Mouse (Mus musculus): ENCODE results near the gene Ppp1r15b.

Ppp1r15b gene

DNA sequence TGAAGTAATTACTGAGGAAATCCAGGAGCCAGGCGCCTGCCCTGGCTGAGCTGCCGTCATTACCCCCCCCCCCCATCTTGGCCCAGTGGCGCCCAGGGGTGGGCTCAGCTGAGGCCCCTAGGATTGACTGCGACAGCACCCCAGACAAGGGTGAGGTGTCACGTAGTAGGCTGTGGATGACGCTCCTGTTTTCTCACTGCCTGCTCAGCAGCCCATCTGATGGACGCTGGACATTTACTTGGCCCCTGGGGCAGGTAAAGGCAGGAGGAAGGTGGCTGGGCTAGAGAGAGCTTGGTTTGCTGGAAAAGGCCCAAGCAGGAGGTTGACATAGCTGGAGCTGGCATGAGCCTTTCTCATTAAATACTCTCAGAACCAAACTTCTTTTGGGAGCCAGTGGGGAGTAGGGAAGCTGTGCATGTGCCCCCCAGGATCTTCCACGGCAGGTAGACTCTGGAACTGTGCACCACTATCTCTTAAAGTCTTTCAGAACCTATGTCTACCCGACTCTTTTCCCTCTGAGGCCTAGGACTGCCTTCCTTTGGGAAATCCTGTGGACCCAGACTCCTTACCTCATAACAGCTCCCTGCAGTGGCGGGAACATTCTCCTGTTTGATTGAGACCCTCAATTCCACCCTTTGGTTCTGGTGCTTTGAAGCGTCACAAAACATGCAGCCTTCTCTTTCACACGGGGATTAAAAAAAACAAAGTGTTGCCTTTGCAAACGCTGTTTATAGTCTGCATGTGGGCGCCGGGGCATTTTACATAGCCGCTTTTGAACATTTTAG is 52.4 kb downstream of the Ppp1r15b start:
- in situ Hi-C loops (cut with MboI, MseI): loop anchor here in 1 of 2 experiments (5.0 kb wide), 1 partner anchor 134 kb away; no protein-coding TSS in a partner anchor

DNA sequence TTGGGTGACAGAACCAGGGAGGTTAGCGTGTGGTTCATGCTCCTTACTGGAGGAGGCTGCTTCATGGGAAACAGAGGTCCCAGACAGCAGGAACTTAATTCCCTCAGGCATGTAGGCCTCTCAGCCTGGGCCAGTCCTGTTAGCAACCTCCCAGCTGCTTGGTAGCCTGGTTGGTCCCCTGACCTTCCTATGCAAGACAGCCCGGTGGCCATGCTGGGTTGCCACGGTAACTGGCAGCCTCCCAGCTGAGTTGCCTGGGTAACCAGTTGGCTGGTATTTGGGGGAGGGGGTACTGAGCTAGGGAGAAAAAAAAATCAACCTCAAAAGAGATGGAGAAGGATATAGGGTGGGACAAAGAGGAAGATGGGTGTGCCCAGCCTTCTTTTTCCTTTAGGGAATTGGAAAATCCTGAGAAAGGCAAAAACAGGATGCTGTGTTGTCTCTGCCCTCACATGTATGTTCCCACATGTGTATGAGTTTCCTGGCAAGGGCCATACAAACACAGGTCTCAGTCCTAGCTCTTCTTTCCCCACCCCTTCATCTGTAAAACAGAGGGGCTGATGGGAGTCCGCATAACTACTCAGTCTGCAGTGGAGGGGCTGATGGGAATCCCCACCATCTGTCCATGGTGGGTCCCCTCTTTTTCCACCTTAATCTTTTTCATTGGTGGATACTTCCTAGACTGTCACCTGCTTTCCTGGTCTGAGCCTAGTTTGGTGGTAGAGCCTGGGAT is 57.2 kb downstream of the Ppp1r15b start:
- in situ Hi-C loops (cut with MboI, MseI): no loop called here

DNA sequence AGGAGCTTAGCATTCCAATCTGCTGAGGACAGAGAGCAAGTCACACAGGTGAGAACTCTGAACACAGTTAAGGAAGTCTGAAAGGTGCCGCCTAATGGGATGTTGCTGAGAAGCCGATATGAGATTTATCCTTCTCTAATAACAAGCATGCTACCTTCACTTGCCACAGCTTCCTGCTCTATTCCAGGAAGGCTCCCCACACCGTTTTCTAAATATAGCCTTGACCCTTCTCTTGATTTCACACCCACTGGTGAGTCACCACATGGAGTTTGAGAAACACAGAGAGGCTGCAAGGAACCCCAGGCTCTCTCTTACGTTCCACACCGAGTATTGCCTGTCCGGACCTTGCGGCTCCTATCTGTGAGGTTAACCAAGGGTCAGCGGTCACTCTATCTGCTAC is 57.8 kb downstream of the Ppp1r15b start:
- in situ Hi-C loops (cut with MboI, MseI): no loop called here
